Mouse (Mus musculus) layer of hippocampus, postnatal 25 days (tissue): Measurements from ENCODE around the gene Pla2g4a. TPM values are rescaled to one million over a fixed set of nuclear protein-coding genes. Genes with fewer than 3 reads are reported as not detected.
A peak's percentile ranks its signal among the peaks of the same experiment; 100 is the strongest.

ENCODE experiments used
- DNase-seq, 2 experiments: peaks; one replicate each; pipeline ENCODE4 v3.0.0; 2022; ENCODE audit warnings: mixed read lengths in 2 of 2, low spot score in 1 of 2; ENCODE audit errors: extremely low spot score in 1 of 2
- total RNA-seq, 2 experiments: library from RNA; stranded (reverse); gene quantifications; 2 replicates each; pipeline ENCODE4 v1.2.3; 2021

Gene Pla2g4a
- total RNA-seq, 2 experiments from 2014 or later = 2.0 to 2.6 TPM

DNA sequence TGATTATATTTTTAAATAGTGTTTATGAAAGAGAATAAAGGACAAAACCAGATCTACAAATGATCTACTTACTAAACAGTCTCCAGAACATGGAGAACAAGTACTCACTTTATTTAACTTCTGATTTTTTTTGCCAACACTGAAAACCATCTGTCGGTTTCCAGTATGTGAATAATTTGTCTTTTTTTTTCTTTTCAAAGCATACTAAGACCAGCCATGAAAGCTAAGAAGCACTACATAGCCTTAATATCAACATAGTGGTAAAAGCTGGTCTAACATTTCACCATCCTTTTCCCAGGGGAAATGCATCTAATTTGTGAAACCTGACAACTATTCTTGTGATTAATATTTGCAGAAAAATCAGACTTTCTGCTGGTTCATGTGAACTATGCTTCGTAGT lies 99.5 kb downstream of the Pla2g4a start:
- no peak for DNase-seq

DNA sequence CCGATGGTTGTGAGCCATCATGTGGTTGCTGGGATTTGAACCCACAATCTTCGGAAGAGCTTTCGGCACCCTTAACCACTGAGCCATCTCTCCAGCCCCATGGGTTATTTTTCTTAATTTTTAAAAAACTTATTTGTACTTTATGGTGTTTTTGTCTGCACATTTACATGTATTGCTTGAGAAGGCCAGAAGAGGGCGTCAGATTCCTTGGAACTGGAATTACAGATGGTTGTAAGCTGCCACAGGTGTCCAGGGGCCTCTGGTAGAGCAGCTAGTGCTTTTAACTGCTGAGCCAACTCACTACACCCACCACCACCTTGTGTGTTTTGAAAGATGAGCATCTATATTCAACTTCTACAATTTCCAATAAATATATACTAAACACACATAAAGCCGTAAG lies 102.4 kb downstream of the Pla2g4a start:
- no peak for DNase-seq

DNA sequence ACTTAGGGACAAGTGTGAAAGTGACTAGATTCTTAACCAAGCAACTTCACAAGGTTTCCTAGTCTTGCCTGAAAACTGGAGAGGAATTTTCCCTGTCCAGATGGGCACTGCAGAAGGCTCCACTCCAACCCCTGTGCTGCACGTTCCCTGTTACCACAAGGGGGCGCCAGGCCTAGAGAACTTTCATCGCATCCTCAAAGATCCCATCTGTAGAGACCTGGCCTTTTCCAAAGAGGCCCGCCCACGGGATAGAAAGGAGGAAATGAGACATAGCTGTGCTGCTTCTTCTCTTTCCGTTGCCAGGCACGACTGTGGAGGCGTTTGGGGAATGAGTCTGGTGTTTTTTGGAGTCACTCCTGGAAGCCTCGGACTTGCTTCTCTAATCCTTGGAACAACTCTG lies 104.4 kb downstream of the Pla2g4a start:
- peak; percentile 48 to 70 for DNase-seq

DNA sequence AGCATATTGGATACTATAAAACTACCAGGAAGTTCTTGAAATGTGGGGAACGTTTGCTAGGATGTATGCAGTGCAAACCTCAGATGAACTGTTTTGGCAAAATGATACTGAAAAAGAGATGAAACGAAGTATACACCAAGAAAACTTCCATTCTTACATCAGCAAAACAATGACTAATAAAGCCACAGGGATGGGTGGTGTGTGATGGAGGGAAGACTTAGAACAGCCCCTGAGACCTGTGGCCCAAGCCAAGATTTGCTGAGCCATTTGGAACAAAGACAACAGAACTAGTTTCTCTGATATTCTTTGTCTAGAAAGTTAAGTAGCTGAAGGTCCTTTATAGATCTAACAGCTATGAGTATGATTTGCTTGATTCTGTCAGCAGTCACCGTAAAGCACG lies 105.5 kb downstream of the Pla2g4a start:
- no peak for DNase-seq

DNA sequence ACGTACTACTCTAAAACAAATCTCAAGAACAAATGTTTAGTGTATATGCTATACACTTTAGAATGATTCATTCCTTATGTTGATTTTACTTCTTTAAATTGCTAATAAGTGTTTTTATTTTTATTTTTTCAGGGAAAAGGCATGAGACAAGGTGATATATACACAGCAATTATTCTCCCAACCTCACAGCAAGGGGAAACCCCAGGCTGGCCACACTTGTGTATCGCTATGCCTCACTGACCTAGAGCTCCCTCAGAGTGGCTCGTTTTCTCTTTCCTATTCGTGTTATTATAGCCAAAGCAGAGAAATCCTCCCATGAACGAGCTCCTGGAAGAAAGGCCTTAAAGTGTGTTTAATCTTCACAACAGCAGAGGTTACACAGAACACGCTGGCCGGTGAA lies 106.2 kb downstream of the Pla2g4a start:
- DNase-seq = no peak

DNA sequence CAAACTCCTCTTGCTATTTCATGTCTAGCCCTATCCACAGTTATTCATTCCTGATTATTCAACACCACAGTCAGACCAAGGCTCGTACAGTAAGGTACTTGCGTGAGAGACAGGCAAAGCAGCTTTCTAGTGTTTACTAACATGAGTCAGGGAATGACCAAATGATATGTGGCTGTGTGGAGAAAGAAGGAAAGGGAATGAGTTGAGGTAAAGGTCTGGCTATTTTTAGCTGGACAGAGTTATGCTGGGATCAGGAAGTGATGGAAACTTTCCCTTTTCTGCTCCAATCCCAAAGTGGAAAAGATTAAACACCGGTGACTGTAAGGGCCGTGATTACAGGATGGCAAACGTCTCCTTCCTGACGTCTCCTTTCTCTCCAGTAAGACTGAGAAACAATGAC lies 114.4 kb downstream of the Pla2g4a start:
- DNase-seq = no peak

DNA sequence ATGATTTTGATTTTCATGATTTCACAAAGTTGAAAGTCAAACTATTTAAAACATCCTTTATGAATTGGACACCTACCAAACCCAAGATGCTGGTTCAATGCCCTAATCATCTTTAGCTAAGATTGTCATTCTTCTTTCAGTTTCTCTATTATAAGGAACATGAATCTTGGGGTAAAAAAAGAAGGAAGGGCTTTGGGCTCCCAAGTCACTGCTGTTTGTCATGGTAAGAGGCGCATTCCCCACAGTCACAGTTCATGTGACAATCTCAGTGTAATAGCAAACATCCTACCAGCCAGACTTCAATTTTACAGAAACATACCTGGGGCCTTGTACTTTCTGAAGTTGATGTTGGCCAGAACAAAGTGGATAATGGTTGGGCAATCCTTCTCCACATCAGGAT lies 119.2 kb downstream of the Pla2g4a start:
- DNase-seq = no peak

DNA sequence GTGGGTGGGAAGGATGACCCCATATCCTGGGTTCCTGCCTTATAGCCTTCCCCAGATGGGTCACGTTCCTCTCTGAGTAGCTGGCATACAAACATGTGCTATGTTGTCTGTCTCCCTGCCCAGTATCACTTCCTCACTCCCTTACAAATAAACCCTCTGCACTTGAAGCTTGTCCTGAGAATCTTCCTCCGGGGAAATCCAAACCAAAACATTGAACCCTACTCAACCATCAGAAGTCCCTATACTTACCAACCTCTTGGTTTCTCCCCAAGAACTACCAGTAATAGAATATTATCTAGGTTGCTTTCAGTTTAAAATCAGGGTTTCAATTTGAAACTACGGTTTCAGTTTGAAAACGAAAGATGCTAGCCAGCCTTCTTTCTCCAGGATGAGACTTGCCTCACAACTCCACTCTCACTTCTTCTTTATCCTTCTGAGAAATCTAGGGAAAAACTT lies 120.1 kb downstream of the Pla2g4a start:
- no peak for DNase-seq

DNA sequence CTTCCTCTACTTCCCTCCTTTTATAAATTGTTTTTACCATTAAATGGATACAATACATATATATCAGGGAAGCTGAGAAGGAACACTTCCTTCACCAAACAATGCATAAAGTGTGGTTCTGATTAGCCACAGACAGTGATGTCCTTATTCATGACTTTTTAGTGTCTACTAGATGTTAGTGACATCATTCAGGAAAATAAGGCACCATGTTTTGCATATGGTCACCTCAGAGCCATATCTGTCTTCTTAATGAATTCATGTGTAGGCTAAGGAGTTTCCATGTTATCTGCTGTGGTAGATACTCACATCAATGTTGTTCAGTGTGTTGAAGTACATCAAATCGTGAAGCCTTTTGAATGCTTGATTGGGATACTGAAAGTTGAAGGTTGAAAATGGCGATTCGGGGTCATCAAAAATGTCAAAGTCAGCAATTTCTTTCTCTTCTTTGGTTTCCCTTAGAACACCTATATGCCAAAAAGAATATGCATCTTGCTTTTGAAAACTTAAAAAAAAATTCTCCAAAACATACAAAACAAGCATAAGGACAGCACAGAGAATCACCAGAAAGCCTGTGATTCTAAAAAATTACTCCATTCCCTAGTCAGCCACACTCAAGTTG lies 120.7 kb downstream of the Pla2g4a start:
- DNase-seq = no peak

DNA sequence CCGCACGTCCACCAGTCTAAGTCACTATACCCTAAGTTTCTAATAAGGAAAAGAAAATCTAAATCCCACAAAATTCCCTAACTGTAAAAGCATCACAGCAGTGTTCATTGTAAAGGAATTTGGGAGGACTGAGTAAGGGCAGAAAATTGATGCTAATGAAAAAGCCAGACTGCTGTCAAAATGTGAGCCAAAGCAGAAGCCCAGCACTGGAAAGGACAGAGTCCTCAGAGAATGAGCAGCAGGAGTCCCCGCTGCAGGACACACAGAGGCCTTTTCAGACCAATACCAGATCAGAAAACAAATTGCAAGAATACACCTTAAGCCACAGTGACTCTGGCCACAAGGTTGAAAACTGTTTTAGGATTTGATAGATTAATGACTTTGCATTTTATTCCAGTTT lies 124.6 kb downstream of the Pla2g4a start:
- no peak for DNase-seq

DNA sequence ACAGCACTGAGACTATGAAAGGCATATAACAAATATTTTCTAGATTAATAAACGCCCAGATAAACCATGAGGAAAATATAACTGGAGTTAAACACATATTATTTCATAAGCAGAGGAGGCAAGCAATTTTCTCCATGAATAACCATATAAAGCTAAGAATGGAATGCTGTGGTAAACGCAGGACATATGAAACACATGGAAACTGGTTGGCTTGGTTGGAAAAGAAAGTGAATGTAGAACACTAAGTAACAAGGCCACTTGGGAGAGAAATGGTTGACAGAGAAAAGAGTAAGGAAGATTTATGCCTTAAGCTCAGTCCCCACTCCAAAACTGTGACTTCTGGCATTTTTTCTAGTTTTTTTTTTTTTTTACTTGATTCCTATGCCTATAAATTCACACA lies 127.2 kb downstream of the Pla2g4a start:
- DNase-seq = no peak

DNA sequence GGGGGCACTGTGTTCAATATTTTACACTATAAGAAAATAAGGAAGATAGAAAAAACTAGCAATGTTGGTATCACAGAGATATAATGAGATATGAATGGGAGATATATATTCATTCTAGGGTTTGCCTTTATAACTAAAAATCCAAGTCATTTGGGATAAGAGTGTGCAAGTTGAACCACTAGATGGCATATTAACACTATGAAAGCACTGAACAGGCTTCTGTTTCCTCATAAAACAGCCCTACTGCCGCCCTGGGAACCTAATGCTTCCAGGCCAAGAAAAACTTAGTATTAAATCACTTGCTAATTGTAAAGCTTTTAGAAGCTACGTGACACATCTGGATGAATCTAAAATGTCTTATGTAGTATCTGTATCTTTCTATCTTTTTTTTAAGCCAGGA lies 128.1 kb downstream of the Pla2g4a start:
- no peak for DNase-seq

DNA sequence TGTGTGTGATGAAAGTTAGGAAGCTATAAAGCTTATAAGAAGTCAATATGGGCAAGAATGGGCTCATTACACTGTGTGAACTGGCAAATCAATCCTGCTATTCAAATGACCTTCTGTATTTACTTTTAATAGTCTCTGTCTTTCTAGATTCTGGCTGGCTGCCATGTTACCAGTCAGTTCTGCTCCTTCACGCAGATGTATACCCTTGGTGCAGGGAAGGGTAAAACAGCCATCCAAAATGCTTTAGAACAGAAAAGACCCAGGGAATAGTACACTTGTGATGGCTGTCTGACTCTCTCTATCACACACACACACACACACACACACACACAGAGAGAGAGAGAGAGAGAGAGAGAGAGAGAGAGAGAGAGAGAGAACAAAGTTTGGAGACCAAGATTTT lies 128.6 kb downstream of the Pla2g4a start:
- DNase-seq = no peak

DNA sequence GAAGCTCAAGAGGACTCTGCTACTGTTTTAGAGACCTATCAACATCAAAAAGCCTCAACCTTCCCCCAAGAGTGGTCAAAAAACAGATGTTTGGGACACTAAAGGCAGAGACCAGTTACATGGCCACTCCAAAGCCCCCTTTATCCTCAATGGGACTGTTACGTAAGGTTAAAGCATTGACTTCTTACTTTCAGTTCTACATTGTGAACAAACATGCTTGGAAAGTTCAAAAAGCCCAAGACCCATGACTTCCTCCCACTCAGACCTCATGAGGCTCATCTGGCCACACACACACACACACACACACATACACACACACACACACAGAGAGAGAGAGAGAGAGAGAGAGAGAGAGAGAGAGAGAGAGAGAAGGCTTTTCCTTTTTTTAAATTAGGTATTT lies 130.0 kb downstream of the Pla2g4a start:
- no peak for DNase-seq

DNA sequence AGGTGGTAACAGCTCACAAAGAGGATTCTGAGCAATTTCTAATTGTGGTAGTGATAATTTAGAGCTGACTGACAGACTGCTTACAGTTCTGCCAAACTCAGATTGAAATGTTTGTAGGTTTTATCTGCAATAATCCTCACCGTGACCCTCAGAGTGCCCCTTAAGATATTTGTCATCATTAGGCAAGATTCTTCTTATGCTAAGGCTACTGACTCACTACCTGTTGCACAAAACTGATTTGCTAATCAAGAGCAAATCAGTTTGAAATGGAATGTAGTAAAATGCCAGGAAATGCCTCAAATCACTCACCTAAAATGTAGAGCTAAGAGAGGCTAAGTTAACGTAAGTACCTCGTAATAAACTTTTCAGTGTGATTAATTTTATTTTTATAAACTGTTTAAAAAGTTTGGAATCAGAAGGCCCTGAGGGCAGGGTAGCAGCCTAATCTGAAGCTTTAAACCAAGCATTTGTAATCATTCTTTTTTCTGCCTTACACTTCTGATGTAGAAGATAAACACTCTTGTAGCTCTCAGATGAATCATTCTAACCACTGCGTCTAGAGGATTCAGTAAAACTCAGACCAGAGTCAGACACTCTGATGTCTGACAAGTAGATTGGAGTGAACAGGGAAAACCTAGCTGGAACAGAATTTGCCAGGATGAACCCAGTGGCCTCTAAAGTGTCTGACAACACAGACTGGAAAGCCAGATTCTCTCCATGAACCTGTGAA lies 147.3 kb downstream of the Pla2g4a start:
- no peak for DNase-seq

DNA sequence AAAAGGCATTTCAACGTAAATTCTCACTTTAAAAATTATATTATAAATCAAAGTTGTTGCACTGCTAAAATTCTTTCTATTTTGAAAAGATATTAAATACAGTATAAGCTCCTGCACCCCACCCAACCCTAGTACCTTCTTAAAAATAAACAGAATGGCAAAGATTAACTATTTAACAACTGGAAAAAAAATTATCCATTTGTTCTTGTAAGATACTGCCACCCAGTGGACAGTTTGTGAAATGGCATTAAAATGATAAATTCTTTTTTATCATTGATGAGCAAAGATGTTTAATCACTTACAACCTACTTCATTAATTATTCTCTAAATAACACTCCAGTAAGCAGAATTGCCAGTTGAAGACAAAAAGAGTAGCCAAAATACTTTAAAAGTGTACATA lies 151.6 kb downstream of the Pla2g4a start:
- no peak for DNase-seq

Other genes starting within 250 kb of the Pla2g4a start
- gene Ptgs2, start 138.7 kb upstream of the Pla2g4a start, total RNA-seq = 10 to 100 TPM; 16.5 to 18.5 TPM